Mouse (Mus musculus) MEL (cell line): ENCODE data around the gene Map7. TPM values are rescaled to one million over a fixed set of nuclear protein-coding genes. Genes with fewer than 3 reads are reported as not detected.

Experiments used
- DNase-seq: peaks from one replicate; pipeline ENCODE4 v3.0.0; 2011; ENCODE audit warnings: low read depth, low spot score
- H3K27ac ChIP-seq: 2 replicates; pipeline ENCODE4 v1.5.1; 2012; ENCODE audit warnings: low read depth, mild to moderate bottlenecking, control low read depth, low read length, moderate library complexity; ENCODE audit not compliant: control insufficient read depth
- H3K27me3 ChIP-seq, 2 experiments: fragments of 150-350 bp in 1 of 2; sonication (generic) in 1 of 2; 2 replicates each; pipeline ENCODE4 v1.6.1; 2012; ENCODE audit warnings: low read length in 2 of 2, mild to moderate bottlenecking in 2 of 2, improper control_type of control experiment in 1 of 2, moderate library complexity in 1 of 2; ENCODE audit not compliant: insufficient read depth in 2 of 2, control insufficient read depth in 1 of 2
- H3K36me3 ChIP-seq, 2 experiments: 2 replicates each; pipeline ENCODE4 v1.6.1; 2012 to 2014; ENCODE audit warnings: low read length in 2 of 2, improper control_type of control experiment in 1 of 2, inconsistent platforms in 1 of 2, mild to moderate bottlenecking in 1 of 2; ENCODE audit not compliant: insufficient read depth in 2 of 2, control insufficient read depth in 1 of 2
- H3K4me1 ChIP-seq, 2 experiments: fragments of 150-350 bp in 1 of 2; sonication (generic) in 1 of 2; 2 replicates each; pipeline ENCODE4 v1.6.1; 2012; ENCODE audit warnings: low read length in 2 of 2, improper control_type of control experiment in 1 of 2, mild to moderate bottlenecking in 1 of 2; ENCODE audit not compliant: insufficient read depth in 2 of 2, control insufficient read depth in 1 of 2
- H3K4me3 ChIP-seq, 2 experiments: fragments of 150-350 bp in 1 of 2; sonication (generic) in 1 of 2; 2 replicates each; pipeline ENCODE4 v1.5.1; 2012; ENCODE audit warnings: low read depth in 2 of 2, low read length in 2 of 2, mild to moderate bottlenecking in 2 of 2, moderate library complexity in 2 of 2, control low read depth in 1 of 2, improper control_type of control experiment in 1 of 2; ENCODE audit not compliant: control insufficient read depth in 1 of 2, insufficient read depth in 1 of 2
- H3K79me2 ChIP-seq: 2 replicates; pipeline ENCODE4 v1.6.1; 2012; ENCODE audit warnings: mild to moderate bottlenecking, low read length, moderate library complexity; ENCODE audit not compliant: control insufficient read depth, poor library complexity, insufficient read depth
- H3K9ac ChIP-seq: 2 replicates; pipeline ENCODE4 v1.6.1; 2012; ENCODE audit warnings: low read depth, mild to moderate bottlenecking, control low read depth, low read length, moderate library complexity; ENCODE audit not compliant: control insufficient read depth, poor library complexity, severe bottlenecking
- H3K9me3 ChIP-seq: fragments of 150-350 bp; sonication (generic); replicated peaks from 2 replicates; pipeline ENCODE4 v1.6.1; 2012; ENCODE audit warnings: mild to moderate bottlenecking, low read length, improper control_type of control experiment, moderate library complexity; ENCODE audit not compliant: insufficient read depth
- CTCF ChIP-seq, 3 experiments: IDR thresholded peaks in 2 of 3; conservative IDR thresholded peaks in 1 of 3; 2 replicates each; pipeline ENCODE4 v1.5.1; 2011 to 2012; ENCODE audit warnings: low read length in 3 of 3, low read depth in 2 of 3, mild to moderate bottlenecking in 2 of 3, improper control_type of control experiment in 1 of 3, inconsistent platforms in 1 of 3, mixed read lengths in 1 of 3, moderate library complexity in 1 of 3; ENCODE audit not compliant: control insufficient read depth in 1 of 3, insufficient read depth in 1 of 3, poor library complexity in 1 of 3, severe bottlenecking in 1 of 3
- ETS1 ChIP-seq: IDR thresholded peaks from 2 replicates; pipeline ENCODE4 v1.6.1; 2012; ENCODE audit warnings: low read depth, mild to moderate bottlenecking, inconsistent platforms, low read length, improper control_type of control experiment, moderate library complexity
- GABPA ChIP-seq: IDR thresholded peaks from 2 replicates; pipeline ENCODE4 v1.6.1; 2012; ENCODE audit warnings: low read depth, mild to moderate bottlenecking, inconsistent platforms, low read length, improper control_type of control experiment, moderate library complexity
- JUND ChIP-seq: IDR thresholded peaks from 2 replicates; pipeline ENCODE4 v1.6.1; 2011; ENCODE audit warnings: low read depth, mild to moderate bottlenecking, improper control_type of control experiment, low read length
- MAFK ChIP-seq: IDR thresholded peaks from 2 replicates; pipeline ENCODE4 v1.6.1; 2011; ENCODE audit warnings: low read depth, mild to moderate bottlenecking, low read length, improper control_type of control experiment, borderline replicate concordance
- MAZ ChIP-seq: IDR thresholded peaks from 2 replicates; pipeline ENCODE4 v1.6.1; 2012; ENCODE audit warnings: low read depth, mild to moderate bottlenecking, inconsistent platforms, low read length, improper control_type of control experiment
- MXI1 ChIP-seq: IDR thresholded peaks from 2 replicates; pipeline ENCODE4 v1.6.1; 2011; ENCODE audit warnings: mild to moderate bottlenecking, low read depth, low read length, improper control_type of control experiment
- NRF1 ChIP-seq: IDR thresholded peaks from 2 replicates; pipeline ENCODE4 v1.6.1; 2014; ENCODE audit warnings: low read depth, mild to moderate bottlenecking, inconsistent platforms, low read length, improper control_type of control experiment, moderate library complexity; ENCODE audit not compliant: poor library complexity, insufficient read depth, severe bottlenecking
- SIN3A ChIP-seq: IDR thresholded peaks from 2 replicates; pipeline ENCODE4 v1.6.1; 2012; ENCODE audit warnings: low read length, improper control_type of control experiment, inconsistent platforms
- USF1 ChIP-seq: IDR thresholded peaks from 2 replicates; pipeline ENCODE4 v1.6.1; 2014; ENCODE audit warnings: low read depth, mild to moderate bottlenecking, inconsistent platforms, low read length, improper control_type of control experiment, moderate library complexity
- USF2 ChIP-seq, 2 experiments: IDR thresholded peaks; 2 replicates each; pipeline ENCODE4 v1.6.1; 2011 to 2012; ENCODE audit warnings: improper control_type of control experiment in 2 of 2, low read length in 2 of 2, borderline replicate concordance in 1 of 2, inconsistent platforms in 1 of 2, low read depth in 1 of 2, mild to moderate bottlenecking in 1 of 2; ENCODE audit not compliant: insufficient read depth in 1 of 2
- ZC3H11A ChIP-seq: IDR thresholded peaks from 2 replicates; pipeline ENCODE4 v1.6.1; 2012; ENCODE audit warnings: low read depth, mild to moderate bottlenecking, inconsistent platforms, low read length, improper control_type of control experiment
- ZMIZ1 ChIP-seq: IDR thresholded peaks from 2 replicates; pipeline ENCODE4 v1.6.1; 2012; ENCODE audit warnings: low read depth, mild to moderate bottlenecking, inconsistent platforms, low read length, improper control_type of control experiment, moderate library complexity
- polyA plus RNA-seq, 2 experiments: library from polyadenylated mRNA; stranded (reverse) in 1 of 2; unstranded in 1 of 2; fragments of >175 nt in 1 of 2; fragments of >200 nt in 1 of 2; gene quantifications; 2 replicates each; pipeline versions ENCODE4 v1.2.1 to v1.2.4; 2012; ENCODE audit warnings: low replicate concordance in 2 of 2, low read depth in 1 of 2; ENCODE audit not compliant: insufficient read length in 2 of 2, insufficient read depth in 1 of 2, missing spikeins in 1 of 2
- total RNA-seq: library from RNA; depleted of rRNA; stranded (reverse); fragments of 300-350 nt; gene quantifications from 2 replicates; pipeline ENCODE4 v1.2.3, GENCODE M21; 2012

Gene Map7
- total and polyA plus RNA-seq, 3 experiments = 3.1 to 9.5 TPM; not detected in 1

DNA sequence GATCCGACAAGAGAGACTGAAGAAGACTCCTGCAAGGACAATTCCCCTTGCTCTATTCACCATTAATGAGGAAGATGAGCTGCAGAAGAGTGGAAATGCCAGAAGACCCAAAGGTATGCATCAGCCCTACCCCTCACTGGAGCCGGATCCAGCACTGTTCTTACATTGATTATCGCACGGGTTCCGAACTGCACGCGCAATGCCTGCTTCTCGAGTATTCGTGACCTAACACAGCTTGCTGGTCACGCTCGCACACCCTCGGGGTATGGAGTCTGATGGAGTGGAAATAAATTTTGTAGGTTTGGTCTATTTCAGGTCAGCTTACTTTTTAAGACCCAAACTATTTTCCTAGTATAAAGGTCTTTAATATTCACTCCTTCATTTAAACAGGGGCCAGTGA, 22.9 kb downstream of the Map7 start:
- TF ChIP-seq ZC3H11A = no peak
- Histone ChIP-seq H3K4me3 (no peak overlapping the region), H3K9me3 (no peaks in the 10 kb centered on the region), H3K9ac (no peak overlapping the region), H3K4me1 (no peaks in the 10 kb centered on the region), H3K36me3 (no peaks in the 10 kb centered on the region), H3K79me2 (no peaks in the 10 kb centered on the region), H3K27ac (no peak overlapping the region), H3K27me3 (no peaks in the 10 kb centered on the region)
- no peak for DNase-seq

DNA sequence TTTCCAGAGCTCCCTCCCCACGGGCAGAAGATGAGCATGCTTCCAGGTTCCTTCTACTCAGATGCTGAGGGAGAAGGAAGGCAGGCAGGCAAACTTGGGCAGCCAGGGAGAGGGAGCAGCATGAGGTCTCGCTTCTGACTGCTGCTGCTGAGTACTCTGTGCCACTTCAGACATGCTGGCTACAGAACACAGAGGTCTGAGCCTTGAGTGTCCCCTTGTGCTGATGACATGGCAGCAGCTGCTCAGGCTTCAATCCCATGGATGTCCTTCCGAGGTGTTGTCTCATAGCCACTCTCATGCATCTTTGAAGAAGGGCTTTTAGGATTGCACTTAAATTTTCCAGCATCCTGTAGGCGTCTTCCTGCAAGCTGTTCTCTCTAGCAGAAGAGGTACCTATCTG, 23.5 kb downstream of the Map7 start:
- no peak for DNase-seq
- Histone ChIP-seq H3K9ac (no peak overlapping the region), H3K36me3 (no peaks in the 10 kb centered on the region), H3K27me3 (no peaks in the 10 kb centered on the region), H3K79me2 (no peaks in the 10 kb centered on the region), H3K27ac (no peak overlapping the region), H3K4me1 (no peaks in the 10 kb centered on the region), H3K4me3 (no peak overlapping the region), H3K9me3 (no peaks in the 10 kb centered on the region)
- TF ChIP-seq ZC3H11A (no peak), MAFK (no peak), MAZ (no peak), GABPA (no peak), MXI1 (no peak), ETS1 (no peak), CTCF (IDR thresholded peaks at IDR 0.05 in 2 of 3, conservative IDR thresholded peaks at IDR 0.05 in 1 of 3; ENCODE audit: control insufficient read depth in 1 of 3, insufficient read depth in 1 of 3, low read depth in 2 of 3, low read length in 3 of 3, poor library complexity in 1 of 3, severe bottlenecking in 1 of 3) (no peak), ZMIZ1 (no peak), USF2 (IDR thresholded peaks at IDR 0.05; ENCODE audit: borderline replicate concordance in 1 of 2, insufficient read depth in 1 of 2, low read depth in 1 of 2, low read length in 2 of 2) (no peak), USF1 (no peak), NRF1 (no peak), SIN3A (no peak)

GRCm38 (mm10) chr10:20173733-20174132, 25.5 kb downstream of the Map7 start:
- DNase-seq = no peak
- H3K4me3 ChIP-seq = no peak overlapping the region
- H3K79me2 ChIP-seq = no peaks in the 10 kb centered on the region
- H3K9me3 ChIP-seq = no peaks in the 10 kb centered on the region
- no peak overlapping the region for H3K27ac ChIP-seq
- no peak overlapping the region for H3K9ac ChIP-seq
- no peaks in the 10 kb centered on the region for H3K4me1 ChIP-seq
- no peaks in the 10 kb centered on the region for H3K27me3 ChIP-seq
- TF ChIP-seq JUND = no peak
- TF ChIP-seq USF1 = no peak
- no peak for TF ChIP-seq ZMIZ1
- H3K36me3 ChIP-seq = no peaks in the 10 kb centered on the region
